Mouse (Mus musculus) MEL-GATA-1-ER (cell line): ENCODE results near the gene Cfap100.

Experiments
- DNase-seq: peaks from one replicate; pipeline ENCODE4 v3.0.0-alpha.2; 2012; ENCODE audit warnings: low read depth; ENCODE audit errors: extremely low read depth

Cfap100 gene

DNA sequence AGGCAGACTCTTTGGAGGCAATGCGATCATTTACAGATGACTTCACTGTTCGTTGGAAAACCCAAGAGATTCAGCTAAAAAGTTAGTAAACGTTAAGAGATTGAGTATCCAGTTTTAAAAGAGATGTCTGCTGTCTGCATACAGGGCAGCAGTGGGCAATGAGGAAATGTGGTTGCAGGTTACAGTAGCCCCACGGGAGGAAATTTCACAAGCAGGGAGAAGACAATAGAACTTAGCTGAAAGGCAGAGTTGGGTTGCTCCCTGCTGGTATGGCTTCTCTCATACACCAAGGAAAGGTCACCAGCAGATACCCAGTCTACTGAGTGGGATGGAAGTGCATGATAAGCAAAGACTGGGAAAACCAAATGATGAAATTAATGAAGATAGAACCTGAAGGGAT lies 38.0 kb downstream of the Cfap100 start:
- no peak for DNase-seq

DNA sequence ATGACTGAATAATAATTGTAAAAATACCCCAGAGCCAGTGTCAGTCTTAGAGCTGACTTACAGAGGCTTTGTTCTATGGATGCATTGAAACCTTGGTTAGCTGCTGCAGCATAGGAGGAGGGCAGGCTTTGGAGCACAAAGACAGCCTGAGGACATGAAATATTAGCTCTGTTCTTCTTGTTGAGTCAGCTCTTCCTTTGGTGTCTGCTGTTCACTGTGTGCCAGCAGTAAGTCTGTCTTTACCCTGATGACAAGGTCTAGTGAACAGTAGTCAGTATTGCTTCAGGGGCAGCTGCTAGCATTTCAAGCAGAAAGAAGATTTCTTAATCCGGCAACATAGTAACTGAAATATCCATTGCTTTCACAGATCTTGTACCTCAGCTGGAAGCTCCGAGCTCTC lies 47.1 kb downstream of the Cfap100 start:
- no peak for DNase-seq

GRCm38 (mm10) chr6:90377708-90378107 lies 50.9 kb downstream of the Cfap100 start:
- no peak for DNase-seq

- DNase-seq: peak; percentile 50
These were observed 54.0 kb downstream of the Cfap100 start for GRCm38 (mm10) chr6:90374647-90375046.

DNA sequence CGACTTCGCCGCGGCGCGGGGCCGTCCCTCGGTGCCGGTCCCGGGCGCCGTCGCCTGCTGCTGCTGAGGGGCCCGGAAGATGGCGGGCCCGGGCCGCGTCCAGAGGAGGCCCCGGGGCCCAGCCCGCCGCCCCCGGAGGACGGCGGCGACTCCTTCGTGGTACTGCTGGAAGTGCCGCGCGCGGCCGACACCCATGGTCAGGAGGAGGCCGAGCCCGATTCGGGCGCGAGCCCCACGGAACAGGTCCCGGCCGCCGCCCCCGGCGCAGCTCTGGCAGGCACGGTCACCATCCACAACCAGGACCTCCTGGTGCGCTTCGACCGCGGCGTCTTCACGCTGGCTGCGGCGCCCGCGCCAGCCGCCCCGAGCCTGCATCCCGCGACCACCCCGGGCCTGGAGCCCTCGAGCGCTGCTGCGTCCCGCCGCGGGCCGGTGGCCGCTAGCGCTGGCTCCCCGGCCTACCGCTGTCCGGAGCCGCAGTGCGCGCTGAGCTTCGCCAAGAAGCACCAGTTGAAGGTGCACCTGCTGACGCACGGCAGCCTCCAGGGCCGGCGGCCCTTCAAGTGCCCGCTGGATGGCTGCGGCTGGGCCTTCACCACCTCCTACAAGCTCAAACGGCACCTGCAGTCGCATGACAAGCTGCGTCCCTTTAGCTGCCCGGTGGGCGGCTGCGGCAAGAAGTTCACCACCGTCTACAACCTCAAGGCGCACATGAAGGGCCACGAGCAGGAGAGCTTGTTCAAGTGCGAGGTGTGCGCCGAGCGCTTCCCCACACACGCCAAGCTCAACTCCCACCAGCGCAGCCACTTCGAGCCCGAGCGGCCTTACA lies 58.7 kb downstream of the Cfap100 start:
- no peak for DNase-seq

- peak; percentile 83 for DNase-seq
These were observed 59.4 kb downstream of the Cfap100 start, which contains the start of gene Zxdc for GRCm38 (mm10) chr6:90368976-90369724. TSS of gene Zxdc (plus strand) at chr6:90369492.

- DNase-seq: no peak
These were observed 65.3 kb downstream of the Cfap100 start for GRCm38 (mm10) chr6:90363301-90363700.

- DNase-seq: no peak
These were observed 67.5 kb downstream of the Cfap100 start for GRCm38 (mm10) chr6:90360922-90361614.

GRCm38 (mm10) chr6:90360024-90360781 lies 68.4 kb downstream of the Cfap100 start:
- DNase-seq: no peak

GRCm38 (mm10) chr6:90359445-90359844 lies 69.2 kb downstream of the Cfap100 start:
- no peak for DNase-seq

DNA sequence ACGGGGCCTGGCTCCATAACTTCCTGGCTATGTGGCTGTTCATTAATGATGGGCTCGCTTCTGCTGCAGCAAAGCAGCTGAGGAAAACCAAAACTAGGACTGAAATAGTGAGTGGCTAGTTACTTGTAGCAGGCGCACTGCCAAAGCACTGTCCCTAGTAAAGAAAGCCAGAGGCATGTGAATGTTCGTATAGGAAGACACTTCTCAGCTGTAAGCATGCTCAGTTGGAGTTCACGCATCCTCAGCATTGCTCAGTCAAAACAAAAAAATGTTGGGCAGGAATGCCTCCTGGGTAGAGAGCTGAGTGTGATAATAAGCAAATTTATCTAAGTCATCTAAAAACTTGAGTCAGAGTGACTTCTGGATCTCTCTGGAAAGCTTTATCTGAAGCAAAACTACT lies 70.5 kb downstream of the Cfap100 start:
- no peak for DNase-seq
